Mouse (Mus musculus) ES-E14 (cell line): ENCODE measurements around the gene Ube3b. TPM values are rescaled to one million over a fixed set of nuclear protein-coding genes. Genes with fewer than 3 reads are reported as not detected.

Experiments
- DNase-seq: peaks from one replicate; pipeline ENCODE4 v3.0.0-alpha.2; 2013; ENCODE audit warnings: low read depth, low spot score
- H3K27ac ChIP-seq: 2 replicates; pipeline ENCODE4 v1.5.1; 2012; ENCODE audit warnings: low read depth, mild to moderate bottlenecking, low read length, moderate library complexity, mixed read lengths; ENCODE audit not compliant: poor library complexity, insufficient read depth, severe bottlenecking
- H3K36me3 ChIP-seq: 2 replicates; pipeline ENCODE4 v1.6.1; 2012; ENCODE audit warnings: mild to moderate bottlenecking, low read length, moderate library complexity, mixed read lengths; ENCODE audit not compliant: control insufficient read depth, poor library complexity, insufficient read depth, severe bottlenecking
- H3K4me1 ChIP-seq, 2 experiments: fragments of 150-350 bp in 1 of 2; sonication (generic) in 1 of 2; 2 replicates each; pipeline ENCODE4 v1.6.1; 2012; ENCODE audit warnings: low read length in 2 of 2, mild to moderate bottlenecking in 1 of 2, mixed read lengths in 1 of 2; ENCODE audit not compliant: control insufficient read depth in 2 of 2, insufficient read depth in 2 of 2, poor library complexity in 1 of 2
- H3K4me3 ChIP-seq, 2 experiments: fragments of 150-350 bp in 1 of 2; sonication (generic) in 1 of 2; 2 replicates each; pipeline ENCODE4 v1.5.1; 2012; ENCODE audit warnings: low read length in 2 of 2, low read depth in 1 of 2, mild to moderate bottlenecking in 1 of 2, mixed read lengths in 1 of 2; ENCODE audit not compliant: insufficient read depth in 1 of 2, poor library complexity in 1 of 2, severe bottlenecking in 1 of 2
- H3K9ac ChIP-seq: 2 replicates; pipeline ENCODE4 v1.6.1; 2012; ENCODE audit warnings: low read depth, mild to moderate bottlenecking, low read length, mixed read lengths; ENCODE audit not compliant: poor library complexity, insufficient read depth, severe bottlenecking
- H3K9me3 ChIP-seq: fragments of 150-350 bp; sonication (generic); 2 replicates; pipeline ENCODE4 v1.6.1; 2012; ENCODE audit warnings: low read depth, mild to moderate bottlenecking, low read length; ENCODE audit not compliant: control insufficient read depth, insufficient read depth
- CHD2 ChIP-seq: IDR thresholded peaks from 2 replicates; pipeline ENCODE4 v1.6.1; 2014; ENCODE audit warnings: mild to moderate bottlenecking, low read depth, low read length, inconsistent platforms
- HCFC1 ChIP-seq: IDR thresholded peaks from 2 replicates; pipeline ENCODE4 v1.6.1; 2012; ENCODE audit warnings: low read length, inconsistent platforms, borderline replicate concordance; ENCODE audit not compliant: insufficient read depth
- MAFK ChIP-seq: IDR thresholded peaks from 2 replicates; pipeline ENCODE4 v1.6.1; 2014; ENCODE audit warnings: mild to moderate bottlenecking, low read depth, low read length, inconsistent platforms; ENCODE audit not compliant: insufficient read depth
- ZC3H11A ChIP-seq: IDR thresholded peaks from 2 replicates; pipeline ENCODE4 v1.6.1; 2012; ENCODE audit warnings: low read depth, mild to moderate bottlenecking, inconsistent platforms, low read length, borderline replicate concordance
- ZNF384 ChIP-seq: IDR thresholded peaks from 2 replicates; pipeline ENCODE4 v1.6.1; 2012; ENCODE audit warnings: low read depth, low read length, inconsistent platforms
- in situ Hi-C, 2 experiments: fragments of 600-800 bp; cut with MboI; formaldehyde crosslinking; loops; one replicate each; pipeline ENCODE4 v1.15.1; 2025; ENCODE audit warnings: low sequenced_read_pairs in 2 of 2, inconsistent platforms in 1 of 2; ENCODE audit not compliant: unreplicated experiment in 2 of 2
- total RNA-seq: library from RNA; depleted of rRNA; stranded (reverse); fragments of 300-350 nt; gene quantifications from 2 replicates; pipeline ENCODE4 v1.2.3, GENCODE M21; 2012

Ube3b gene
- total RNA-seq, 1 experiment = 31.7 TPM

- Histone ChIP-seq H3K36me3 (peaks cover 66% of the 10 kb centered on the region), H3K27ac (no peak overlapping the region)
- in situ Hi-C loops = no loop called here
These were observed 36.4 kb downstream of the Ube3b start for GRCm38 (mm10) chr5:114416855-114417254.

GRCm38 (mm10) chr5:114418541-114418940 lies 38.1 kb downstream of the Ube3b start:
- H3K9ac ChIP-seq = no peak overlapping the region
- H3K4me1 ChIP-seq = no peaks in the 10 kb centered on the region
- no peaks in the 10 kb centered on the region for H3K9me3 ChIP-seq
- no peak for DNase-seq
- in situ Hi-C loops = no loop called here
- peaks cover 51% of the 10 kb centered on the region for H3K36me3 ChIP-seq
- H3K4me3 ChIP-seq = no peak overlapping the region
- H3K27ac ChIP-seq = no peak overlapping the region
- TF ChIP-seq MAFK (no peak), ZC3H11A (no peak), HCFC1 (no peak), CHD2 (no peak), ZNF384 (no peak)

More at GRCm38 (mm10) chr5:114416855-114417254, 36.4 kb downstream of the Ube3b start:
- TF ChIP-seq ZC3H11A (no peak), HCFC1 (no peak), ZNF384 (no peak), CHD2 (no peak), MAFK (no peak)
- H3K9me3 ChIP-seq = no peaks in the 10 kb centered on the region
- H3K4me1 ChIP-seq = no peaks in the 10 kb centered on the region
- no peak for DNase-seq
- no peak overlapping the region for H3K9ac ChIP-seq
- H3K4me3 ChIP-seq = no peak overlapping the region

- DNase-seq = no peak
- H3K27ac ChIP-seq = no peak overlapping the region
- H3K4me1 ChIP-seq = no peaks in the 10 kb centered on the region
- H3K9me3 ChIP-seq = no peaks in the 10 kb centered on the region
- no peak for TF ChIP-seq ZC3H11A
- no peak for TF ChIP-seq MAFK
- no peak for TF ChIP-seq HCFC1
- no peak for TF ChIP-seq CHD2
- no peak for TF ChIP-seq ZNF384
- in situ Hi-C loops = no loop called here
- no peak overlapping the region for H3K9ac ChIP-seq
- no peak overlapping the region for H3K4me3 ChIP-seq
- H3K36me3 ChIP-seq = peaks cover 32% of the 10 kb centered on the region
These were observed 41.3 kb downstream of the Ube3b start for GRCm38 (mm10) chr5:114421561-114422298.

- no peak overlapping the region for H3K27ac ChIP-seq
- no peak for TF ChIP-seq ZNF384
- no peak for TF ChIP-seq MAFK
- no peak for TF ChIP-seq CHD2
- no peak for TF ChIP-seq ZC3H11A
- no peak for TF ChIP-seq HCFC1
- in situ Hi-C loops = no loop called here
These were observed 42.2 kb downstream of the Ube3b start for GRCm38 (mm10) chr5:114422591-114422990.

DNA sequence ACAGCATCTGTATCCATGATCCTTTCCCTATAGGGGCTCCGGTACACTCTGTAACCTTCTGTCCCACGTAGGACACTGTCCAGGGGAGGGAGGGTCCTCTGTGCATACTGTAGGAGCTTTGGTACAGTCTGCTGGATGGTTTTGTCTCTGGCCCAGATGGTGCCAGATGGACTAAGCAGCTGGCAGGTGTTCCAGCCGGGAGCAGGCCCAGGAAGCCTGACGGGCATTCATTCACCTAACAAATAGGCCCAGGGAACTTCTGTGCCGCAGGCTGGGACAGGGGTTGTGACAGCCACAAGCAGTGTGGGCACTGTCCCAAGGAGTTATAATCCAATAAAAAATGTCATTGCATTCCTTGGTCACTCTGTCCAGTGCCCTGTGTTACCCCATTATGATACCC lies 43.6 kb downstream of the Ube3b start:
- H3K27ac ChIP-seq = no peak overlapping the region
- no peak overlapping the region for H3K4me3 ChIP-seq
- TF ChIP-seq HCFC1 (no peak), CHD2 (no peak), MAFK (no peak), ZNF384 (no peak), ZC3H11A (no peak)
- peaks cover 19% of the 10 kb centered on the region for H3K36me3 ChIP-seq
- no peaks in the 10 kb centered on the region for H3K9me3 ChIP-seq
- in situ Hi-C loops = no loop called here
- H3K9ac ChIP-seq = no peak overlapping the region
- no peaks in the 10 kb centered on the region; a peak in 1 of 4 replicates for H3K4me1 ChIP-seq
- no peak for DNase-seq

More at GRCm38 (mm10) chr5:114422591-114422990, 42.2 kb downstream of the Ube3b start:
- no peaks in the 10 kb centered on the region for H3K4me1 ChIP-seq
- no peaks in the 10 kb centered on the region for H3K9me3 ChIP-seq
- H3K4me3 ChIP-seq = no peak overlapping the region
- H3K9ac ChIP-seq = no peak overlapping the region
- peaks cover 26% of the 10 kb centered on the region for H3K36me3 ChIP-seq
- DNase-seq = no peak
